Mouse (Mus musculus): ENCODE measurements around the gene Icosl.
"Not testable (repeated sequence)": the region's sequence is repeated elsewhere in the genome, so short reads cannot be mapped to it uniquely, and the experiment has no call there.

The Icosl gene

DNA sequence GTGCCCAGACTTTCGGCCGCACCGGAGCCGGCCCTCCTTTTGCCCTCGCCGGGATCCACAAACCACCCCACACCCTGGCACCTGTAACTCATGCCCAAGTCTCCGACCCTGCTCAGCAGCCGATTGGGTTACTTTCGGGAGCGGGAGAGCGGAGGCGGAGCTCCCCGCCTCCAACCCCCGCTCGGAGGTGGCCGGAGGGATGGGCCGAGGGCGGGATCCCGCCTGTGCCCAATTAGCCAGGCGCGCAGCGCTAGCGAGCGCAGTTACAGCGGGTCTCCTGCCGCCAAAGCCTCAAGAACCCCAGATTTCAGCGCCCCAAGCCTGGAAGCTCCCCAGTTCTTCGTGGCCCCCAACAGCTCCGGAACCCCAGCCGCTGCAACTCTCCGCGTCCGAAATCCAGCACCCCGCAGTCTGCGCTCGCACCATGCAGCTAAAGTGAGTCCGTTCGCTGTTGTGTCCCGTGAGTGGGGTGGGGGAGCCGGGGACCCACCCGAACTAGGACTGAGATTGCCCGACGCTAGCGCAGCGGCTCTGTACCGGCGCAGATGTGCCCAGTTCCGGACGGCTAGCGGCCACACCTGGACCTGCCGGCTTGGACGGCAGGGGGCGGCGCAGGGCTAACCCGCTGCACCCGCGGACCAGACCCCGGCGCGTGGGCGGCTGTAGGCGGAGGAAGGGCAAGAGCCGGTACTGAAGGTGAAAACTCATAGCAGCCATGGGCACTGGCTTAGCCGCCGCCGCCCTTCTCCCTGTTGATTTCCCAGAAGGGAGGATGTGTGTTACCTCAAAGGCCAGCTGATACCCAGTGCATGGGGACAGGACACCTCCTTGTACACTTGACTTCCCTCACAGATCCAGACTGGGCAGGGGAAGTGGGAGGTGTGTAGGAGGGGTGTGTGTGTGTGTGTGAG is at the start of gene Icosl:
TSS of gene Icosl (plus strand) at position 202 of the 911 bp plus-strand sequence.
- peak; percentile 58 for DNase-seq (ENCODE audit: low read depth, low spot score)

- not testable (repeated sequence) for DNase-seq (ENCODE audit: low read depth, low spot score)
Measured at GRCm38 (mm10) chr10:78019984-78020383, 49.1 kb upstream of the Icosl start.

DNA sequence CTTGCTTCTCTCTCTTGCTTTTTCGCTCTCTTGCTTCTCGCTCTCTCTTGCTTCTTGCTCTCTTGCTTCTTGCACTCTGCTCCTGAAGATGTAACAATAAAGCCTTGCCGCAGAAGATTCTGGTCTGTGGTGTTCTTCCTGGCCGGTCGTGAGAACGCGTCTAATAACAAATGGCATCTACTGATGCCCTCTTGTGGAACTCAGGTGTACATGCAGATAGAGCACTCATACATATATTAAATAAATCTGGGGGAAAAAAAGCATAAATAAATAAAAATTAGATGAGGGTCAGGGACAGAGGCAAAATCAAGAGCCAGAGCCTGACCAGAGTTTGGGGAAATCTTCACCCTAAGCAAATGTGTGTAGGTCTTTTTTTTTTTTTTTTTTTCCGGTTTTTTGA is 43.6 kb upstream of the Icosl start:
- not testable (repeated sequence) for DNase-seq (ENCODE audit: low read depth, low spot score)

DNA sequence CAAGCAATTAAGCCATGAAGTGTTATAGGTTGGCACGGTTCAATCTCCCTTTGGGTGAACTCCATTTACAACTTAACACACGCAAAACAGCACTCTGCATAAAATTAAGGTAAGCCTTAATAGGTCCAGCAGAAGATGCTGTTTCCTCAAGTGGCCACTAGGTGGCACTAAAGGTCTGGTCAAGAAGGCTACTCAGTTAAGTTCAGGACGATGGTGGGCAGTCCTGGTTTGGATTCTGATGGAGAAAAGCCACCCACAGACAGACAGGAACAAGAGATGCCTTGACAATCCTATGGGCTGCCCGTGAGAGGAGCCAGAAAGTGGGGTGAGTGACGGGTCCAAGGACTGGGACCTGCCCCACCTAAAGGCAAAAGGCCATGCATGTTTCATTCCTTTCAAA is 41.0 kb upstream of the Icosl start:
- peak; percentile 93 for DNase-seq (ENCODE audit: low read depth, low spot score)

DNA sequence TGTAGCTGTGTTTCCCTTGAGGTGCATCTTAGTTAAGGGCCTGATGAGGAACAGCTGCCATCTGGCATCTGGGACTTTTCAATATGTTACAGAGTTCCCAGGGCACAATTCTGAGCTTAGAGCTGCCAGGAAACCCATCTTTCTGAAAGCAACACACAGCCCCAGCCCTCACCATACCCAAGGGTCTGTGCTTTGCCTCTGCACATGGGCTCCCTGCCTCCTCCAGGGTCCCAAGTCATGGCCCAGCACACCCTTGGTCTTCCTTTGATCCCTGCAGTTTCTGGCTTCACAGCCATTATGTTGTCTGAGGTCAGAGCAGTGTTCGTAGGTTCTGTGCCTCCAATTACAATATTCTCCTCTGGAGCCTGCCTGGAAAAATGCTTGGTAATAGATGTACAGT is 40.0 kb upstream of the Icosl start:
- DNase-seq (ENCODE audit: low read depth, low spot score), result no peak

DNA sequence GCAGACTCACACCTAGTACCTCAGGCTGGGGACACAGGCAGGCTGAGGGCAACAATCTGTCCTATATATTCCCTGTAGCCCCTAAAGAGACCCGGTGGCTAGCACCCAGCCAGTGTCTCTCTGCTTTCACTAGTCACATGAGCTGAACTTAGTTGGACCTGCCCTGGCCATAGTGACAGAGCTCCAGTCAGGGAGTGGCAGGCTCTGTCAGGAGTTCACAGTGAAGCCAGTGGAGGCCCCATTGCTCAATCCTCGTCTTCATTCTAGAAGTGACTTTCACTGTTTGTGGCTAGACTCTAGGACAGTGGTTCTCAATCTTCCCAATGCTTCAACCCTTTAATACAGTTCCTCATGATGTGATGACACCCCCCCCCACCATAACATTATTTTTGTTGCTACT is 37.1 kb upstream of the Icosl start:
- no peak for DNase-seq (ENCODE audit: low read depth, low spot score)

DNA sequence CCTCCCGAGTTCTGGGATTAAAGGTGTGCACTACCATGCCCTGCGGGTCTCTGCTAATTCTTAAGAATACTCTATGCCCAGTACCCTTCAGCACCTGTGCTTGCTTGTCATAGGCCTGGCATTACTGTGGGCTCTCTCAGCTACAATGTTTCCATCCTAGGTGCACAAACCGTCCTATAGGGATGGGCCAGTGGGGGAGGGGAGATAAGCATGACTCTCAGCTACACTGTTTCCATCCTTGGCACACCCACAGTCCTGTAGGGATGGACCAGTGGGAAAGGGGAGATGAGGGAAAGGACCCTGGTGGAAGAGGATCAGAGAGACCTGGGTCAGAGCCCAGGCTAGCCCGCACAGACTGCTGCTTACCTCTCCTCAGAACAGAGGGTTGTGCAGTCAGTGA is 32.0 kb upstream of the Icosl start:
- no peak for DNase-seq (ENCODE audit: low read depth, low spot score)

DNA sequence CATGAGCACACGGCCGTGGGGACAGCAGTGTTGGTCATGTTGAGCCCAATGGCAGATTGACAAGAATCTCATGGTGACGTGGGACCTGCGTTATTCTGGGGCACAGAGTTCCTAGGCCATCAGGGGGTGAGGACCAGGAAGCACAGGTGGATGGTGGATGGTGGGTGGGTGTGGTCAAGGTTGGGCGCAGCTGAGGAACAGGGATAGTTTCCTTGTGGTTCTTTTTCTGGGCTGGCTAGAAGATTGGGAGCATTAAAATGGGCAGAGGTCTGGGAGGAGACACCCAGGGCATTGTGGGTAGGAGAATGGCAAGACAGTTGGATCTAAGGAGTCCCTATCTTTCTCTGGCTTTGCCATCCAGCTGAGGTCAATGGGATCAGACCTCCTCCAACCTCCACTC is 27.5 kb upstream of the Icosl start, which contains the start of gene Dnmt3l:
TSS of gene Dnmt3l (plus strand) at position 301 of the 400 bp plus-strand sequence.
- DNase-seq (ENCODE audit: low read depth, low spot score), result no peak

DNA sequence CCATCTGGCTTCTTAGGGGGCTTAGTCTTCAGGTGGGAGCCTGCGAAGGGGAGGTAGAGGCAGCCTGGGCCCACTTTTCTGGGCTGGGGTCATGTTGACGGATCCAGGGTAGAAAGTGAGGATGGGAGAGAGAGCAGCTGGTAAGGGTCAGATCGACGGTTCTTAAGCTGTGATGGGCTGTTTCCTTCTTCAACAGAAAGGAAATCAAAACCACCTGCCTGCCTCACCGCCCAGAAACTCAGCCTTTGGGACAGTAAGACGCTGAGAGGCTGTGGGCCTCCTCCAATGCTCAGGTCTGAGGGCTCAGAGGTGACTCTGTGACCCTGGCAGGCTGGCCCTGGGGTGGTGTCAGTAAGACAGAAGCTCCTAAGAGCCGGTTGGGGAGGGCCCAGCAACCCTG is 27.0 kb upstream of the Icosl start:
- no peak for DNase-seq (ENCODE audit: low read depth, low spot score)

- peak; percentile 63 for DNase-seq (ENCODE audit: low read depth, low spot score)
Measured at GRCm38 (mm10) chr10:78042697-78043405, 26.3 kb upstream of the Icosl start.

DNA sequence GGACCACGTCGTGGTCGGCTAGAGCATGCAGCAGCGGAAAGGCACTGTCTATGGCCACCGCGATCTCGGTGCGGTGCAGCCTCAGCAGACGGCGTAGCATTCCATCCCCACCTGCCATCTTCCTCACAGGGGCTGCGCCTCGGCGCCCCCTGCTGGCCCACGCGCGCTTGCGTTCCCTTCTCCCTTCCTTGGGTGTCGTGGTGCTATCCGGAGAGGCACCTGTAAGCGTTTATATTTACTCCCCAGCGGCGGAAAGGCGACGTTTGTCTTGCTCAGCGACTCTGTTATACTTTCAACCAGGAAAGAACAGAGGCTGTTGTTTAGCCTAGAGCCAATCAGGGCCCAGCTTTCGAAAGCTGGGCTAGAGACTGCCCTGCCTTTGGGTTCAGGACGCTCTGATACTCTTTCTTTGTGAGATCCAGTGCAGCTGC is 25.7 kb upstream of the Icosl start, which contains the start of gene Aire:
TSS of gene Aire (minus strand) at position 205 of the 431 bp plus-strand sequence.
- DNase-seq (ENCODE audit: low read depth, low spot score), result peak; percentile 63

DNA sequence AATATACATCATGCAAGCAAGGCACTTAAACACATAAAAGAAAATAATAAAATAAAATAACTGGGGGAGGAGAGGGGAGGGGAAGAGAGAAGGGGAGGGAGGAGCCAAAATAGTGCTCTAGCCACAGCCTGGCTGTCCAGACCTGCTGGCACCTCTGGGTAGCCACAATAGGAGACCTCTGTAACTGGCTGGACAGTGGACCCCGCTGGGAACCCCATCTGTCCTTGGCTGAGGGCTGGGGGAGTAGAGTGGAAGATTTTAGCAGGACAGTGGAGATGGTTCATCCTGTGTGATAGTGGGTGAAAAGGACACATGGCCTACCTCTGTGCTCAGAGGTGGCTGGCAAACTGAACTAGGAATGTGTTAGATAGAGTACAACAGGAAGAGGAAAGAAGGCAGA is 24.6 kb upstream of the Icosl start:
- DNase-seq (ENCODE audit: low read depth, low spot score), result no peak

GRCm38 (mm10) chr10:78046388-78046787 is 22.7 kb upstream of the Icosl start:
- DNase-seq (ENCODE audit: low read depth, low spot score), result no peak

DNA sequence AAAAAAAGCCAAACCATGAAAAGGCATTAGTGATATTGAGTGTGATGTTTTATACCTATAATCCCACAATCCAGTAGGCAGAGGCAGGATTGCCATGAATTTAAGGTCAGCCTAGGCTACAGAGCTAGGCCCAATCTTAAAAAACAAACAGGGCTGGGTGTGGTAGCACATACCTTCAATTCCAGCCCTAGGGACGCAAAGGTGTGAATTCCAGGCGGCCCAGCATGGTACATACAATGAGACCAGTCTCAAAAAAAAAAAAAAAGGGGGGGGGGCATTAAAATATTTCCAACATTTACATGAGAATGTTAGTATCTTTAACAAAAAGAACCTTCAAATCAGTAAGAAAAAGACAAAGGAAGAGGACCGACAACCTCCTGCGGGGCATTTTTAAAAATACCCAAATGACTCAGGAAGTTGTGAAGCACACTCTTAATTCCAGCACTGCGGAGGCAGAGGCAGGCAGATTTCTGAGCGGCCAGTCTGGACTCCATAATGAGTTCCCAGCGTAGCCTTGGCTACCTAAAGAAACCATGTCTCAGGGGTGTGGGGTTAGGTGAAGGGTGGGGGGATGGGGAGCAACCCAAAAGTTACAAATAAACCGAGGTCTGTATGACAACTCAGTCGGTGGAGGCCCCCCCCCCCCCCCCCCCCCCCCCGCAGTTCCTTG is 20.9 kb upstream of the Icosl start:
- DNase-seq (ENCODE audit: low read depth, low spot score), result no peak

GRCm38 (mm10) chr10:78049519-78050035 is 19.5 kb upstream of the Icosl start:
- no peak for DNase-seq (ENCODE audit: low read depth, low spot score)

GRCm38 (mm10) chr10:78054633-78055565 is 14.2 kb upstream of the Icosl start:
- peak; percentile 12 for DNase-seq (ENCODE audit: low read depth, low spot score)

DNA sequence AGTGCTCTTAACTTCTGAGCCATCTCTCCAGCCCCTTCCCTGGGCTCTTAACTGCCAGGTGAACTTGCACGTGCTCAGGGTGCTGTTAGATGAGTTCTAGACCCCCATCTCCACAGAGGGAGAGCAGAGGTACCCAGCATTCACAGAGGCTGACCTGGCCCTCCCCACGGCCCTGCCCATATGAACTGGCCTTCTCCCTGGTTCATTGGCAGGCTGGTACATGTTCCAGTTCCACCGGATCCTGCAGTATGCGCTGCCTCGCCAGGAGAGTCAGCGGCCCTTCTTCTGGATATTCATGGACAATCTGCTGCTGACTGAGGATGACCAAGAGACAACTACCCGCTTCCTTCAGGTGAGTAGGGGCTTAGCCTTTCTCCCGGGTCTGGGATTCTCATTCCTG is 12.0 kb upstream of the Icosl start:
- no peak for DNase-seq (ENCODE audit: low read depth, low spot score)

GRCm38 (mm10) chr10:78063122-78063521 is 6.0 kb upstream of the Icosl start:
- no peak for DNase-seq (ENCODE audit: low read depth, low spot score)

GRCm38 (mm10) chr10:78067226-78067625 is 1.9 kb upstream of the Icosl start:
- DNase-seq (ENCODE audit: low read depth, low spot score), result peak; percentile 15

DNA sequence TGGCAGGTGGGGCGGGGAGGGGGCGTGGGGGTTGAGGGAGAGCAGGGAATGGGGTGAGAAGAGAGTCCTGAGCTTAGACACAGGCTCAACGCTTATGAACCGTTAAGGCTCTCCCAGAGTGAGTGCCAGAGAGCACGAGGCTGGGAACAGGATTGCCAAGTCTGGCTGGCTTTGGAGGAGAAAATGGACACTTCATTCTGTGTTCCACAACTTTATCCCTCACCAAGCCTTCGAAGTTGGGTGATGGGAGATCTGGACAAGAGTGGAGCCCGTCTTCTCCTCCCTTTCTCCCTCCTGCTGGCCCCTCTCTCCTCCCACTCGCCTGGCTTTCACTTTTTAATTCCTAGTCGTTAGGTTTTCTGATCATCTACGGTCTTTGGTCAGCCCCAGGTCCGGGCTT is 561 bp upstream of the Icosl start:
- DNase-seq (ENCODE audit: low read depth, low spot score), result no peak

GRCm38 (mm10) chr10:78074151-78074550 is 5.0 kb downstream of the Icosl start:
- no peak for DNase-seq (ENCODE audit: low read depth, low spot score)

Data from brain, adult 2 months (tissue).